Mouse (Mus musculus) left cerebral cortex, postnatal 14 days (tissue): Measurements from ENCODE around the gene Maml3. TPM values are rescaled to one million over a fixed set of nuclear protein-coding genes. Genes with fewer than 3 reads are reported as not detected.

ENCODE experiments used
- DNase-seq, 2 experiments: peaks; one replicate each; pipeline ENCODE4 v3.0.0; 2021 to 2022; ENCODE audit warnings: low spot score in 2 of 2, mixed read lengths in 1 of 2
- intact Hi-C: fragments of 180-260 bp; cut with DNase I; formaldehyde crosslinking; loops from one replicate; pipeline ENCODE4 v1.15.1; 2025
- long read RNA-seq, 2 experiments: library from polyadenylated mRNA; stranded (forward); transcript quantifications; one replicate each; pipeline ENCODE4 v2.0.0; 2021
- total RNA-seq, 2 experiments: library from RNA; stranded (reverse); gene quantifications; 2 replicates each; pipeline ENCODE4 v1.2.3; 2021

Maml3 gene
- total RNA-seq, result 1 to 10 TPM; 8.2 to 9.7 TPM
- long read RNA-seq, experiment 1, partial matches to known transcripts, result 1 of 4 reads
- long read RNA-seq, experiment 1, other reads (novel, unspliced or antisense), result 3 of 4 reads
- long read RNA-seq, experiment 2, partial matches to known transcripts, result 1 of 5 reads
- long read RNA-seq, experiment 2, other reads (novel, unspliced or antisense), result 4 of 5 reads

- DNase-seq, result peak; percentile 84 to 85
- intact Hi-C loops, result loop anchor here (2.0 to 5.0 kb wide), 3 partner anchors 57 to 402 kb away; no protein-coding TSS in a partner anchor
Measured at GRCm38 (mm10) chr3:52104636-52105151, at the start of gene Maml3. TSS of gene Maml3 (minus strand) at chr3:52105076.

DNA sequence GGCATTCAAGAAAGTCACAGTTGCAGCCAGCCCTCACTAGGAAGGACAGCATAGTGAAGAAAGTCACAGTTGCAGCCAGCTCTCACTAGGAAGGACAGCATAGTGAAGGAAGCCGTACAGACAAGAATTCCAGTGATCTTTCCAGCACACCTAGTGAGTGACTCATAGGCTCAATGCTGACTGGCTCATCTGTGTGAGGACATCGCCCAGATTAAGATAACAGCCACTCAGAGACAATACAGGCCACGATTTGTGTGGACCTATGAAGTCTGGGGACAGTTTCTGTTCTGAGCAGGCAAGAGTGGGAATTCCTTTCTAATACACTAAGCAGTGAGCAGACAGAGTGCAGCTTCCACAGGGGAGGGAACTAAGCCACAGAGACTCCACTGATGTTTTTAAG lies 46.3 kb upstream of the Maml3 start:
- DNase-seq, result no peak
- intact Hi-C loops, result no loop called here

DNA sequence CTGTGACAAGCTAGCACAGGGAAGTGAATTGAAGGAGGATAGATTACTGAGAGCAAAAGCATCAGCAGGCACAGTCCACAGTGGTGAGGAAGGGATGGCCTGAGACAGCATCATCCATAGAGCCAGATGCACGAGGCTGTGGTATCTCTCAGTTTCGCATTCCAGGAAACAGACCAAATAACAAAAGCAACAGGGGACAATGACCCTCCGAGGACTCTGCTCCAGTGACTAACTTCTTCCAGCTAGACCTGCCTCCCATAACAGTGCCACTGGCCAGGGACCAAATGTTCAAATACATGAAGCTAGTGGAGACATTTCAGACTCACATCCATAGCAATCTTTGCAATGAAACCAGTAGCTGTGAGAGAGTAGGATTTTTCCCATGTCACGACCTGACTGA lies 43.4 kb upstream of the Maml3 start:
- intact Hi-C loops, result no loop called here
- no peak for DNase-seq

GRCm38 (mm10) chr3:52144776-52145460 lies 40.0 kb upstream of the Maml3 start:
- DNase-seq, result no peak
- intact Hi-C loops, result no loop called here

DNA sequence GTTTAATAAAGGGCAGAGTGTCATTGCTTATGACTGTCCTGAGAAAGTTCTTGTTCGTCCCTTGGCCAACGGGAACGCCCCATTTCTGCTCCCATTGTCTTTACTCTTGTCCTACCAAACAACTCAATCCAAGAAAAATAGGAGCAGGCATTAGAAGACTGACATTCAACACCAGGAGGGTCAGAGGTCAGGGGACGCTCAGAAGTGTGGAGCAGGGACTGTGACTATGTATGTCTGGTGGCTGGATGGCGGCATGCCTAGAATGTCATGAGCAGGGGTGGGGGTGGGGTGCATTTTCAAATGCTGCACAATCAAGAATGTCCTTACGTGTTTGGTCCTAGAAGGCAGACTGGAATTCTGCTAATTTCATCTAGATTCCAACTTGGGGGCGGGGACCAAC lies 38.1 kb upstream of the Maml3 start:
- intact Hi-C loops, result no loop called here
- DNase-seq, result no peak

GRCm38 (mm10) chr3:52140162-52140561 lies 35.3 kb upstream of the Maml3 start:
- intact Hi-C loops, result no loop called here
- peak; percentile 73 to 82 for DNase-seq

- intact Hi-C loops, result no loop called here
- DNase-seq, result peak in 1 of 2 experiments; percentile 22
Measured at GRCm38 (mm10) chr3:52125421-52125820, 20.5 kb upstream of the Maml3 start.

- intact Hi-C loops, result no loop called here
- no peak for DNase-seq
Measured at GRCm38 (mm10) chr3:52120858-52121257, 16.0 kb upstream of the Maml3 start.

DNA sequence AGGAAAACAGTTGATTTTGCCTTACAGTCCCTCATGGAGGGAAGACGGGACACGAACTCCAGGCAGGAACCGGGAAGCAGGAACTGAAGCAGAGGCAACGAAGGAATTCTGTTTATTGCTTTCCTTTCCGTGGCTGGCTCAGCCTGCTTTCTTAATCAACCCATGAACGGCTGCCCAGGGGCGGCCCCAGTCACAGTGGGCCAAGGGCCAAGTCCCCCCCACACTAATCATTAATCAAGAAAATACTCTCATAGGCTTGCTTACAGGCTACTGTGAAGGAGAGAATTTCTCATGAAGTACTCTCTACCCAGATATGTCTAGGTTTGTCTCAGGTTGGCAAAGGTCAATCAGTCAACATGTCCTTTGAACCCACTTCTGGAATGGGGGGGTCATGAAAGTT lies 14.3 kb upstream of the Maml3 start:
- intact Hi-C loops, result no loop called here
- DNase-seq, result no peak

- DNase-seq, result no peak
- intact Hi-C loops, result no loop called here
Measured at GRCm38 (mm10) chr3:52115421-52115820, 10.5 kb upstream of the Maml3 start.

DNA sequence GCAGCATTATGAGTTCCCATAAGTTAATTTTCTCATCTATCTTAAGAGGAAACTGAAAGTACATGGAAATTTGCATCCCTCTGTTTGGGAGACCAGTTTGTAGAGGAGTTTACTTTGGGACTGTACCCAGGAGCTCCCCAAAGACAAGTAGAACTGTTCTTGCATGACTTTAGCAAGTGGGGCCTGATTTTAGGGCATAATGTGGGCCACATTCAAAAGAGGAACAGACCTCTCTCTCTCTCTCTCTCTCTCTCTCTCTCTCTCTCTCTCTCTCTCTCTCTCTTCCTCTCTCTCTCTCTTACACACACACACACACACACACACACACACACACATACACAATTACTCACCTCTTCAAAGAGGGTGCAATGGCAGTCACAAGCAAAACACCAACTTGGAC lies 3.2 kb upstream of the Maml3 start:
- no peak for DNase-seq
- intact Hi-C loops, result no loop called here

DNA sequence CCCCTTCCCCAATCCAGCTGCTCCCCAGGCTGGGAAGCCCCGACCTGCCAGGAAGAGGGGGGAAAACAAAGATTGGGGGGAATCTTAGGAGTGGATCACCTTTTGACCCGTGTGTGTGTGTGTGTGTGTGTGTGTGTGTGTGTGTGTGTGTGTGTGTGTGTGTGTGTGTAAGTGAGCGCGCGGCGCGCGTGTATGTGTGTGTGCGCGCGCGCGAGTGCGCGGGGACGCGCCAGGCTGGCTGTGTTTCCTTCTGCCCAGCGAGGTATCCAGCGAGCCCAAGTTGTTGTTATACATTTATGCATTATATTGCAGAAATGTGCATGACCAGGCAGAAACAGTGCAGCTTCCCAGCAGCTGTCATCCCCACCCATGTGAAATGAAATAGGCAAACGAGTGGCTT lies 280 bp upstream of the Maml3 start:
- intact Hi-C loops, result loop anchor here (2.0 kb wide), 1 partner anchor 92 kb away; no protein-coding TSS in a partner anchor
- DNase-seq, result peak; percentile 34 to 40

DNA sequence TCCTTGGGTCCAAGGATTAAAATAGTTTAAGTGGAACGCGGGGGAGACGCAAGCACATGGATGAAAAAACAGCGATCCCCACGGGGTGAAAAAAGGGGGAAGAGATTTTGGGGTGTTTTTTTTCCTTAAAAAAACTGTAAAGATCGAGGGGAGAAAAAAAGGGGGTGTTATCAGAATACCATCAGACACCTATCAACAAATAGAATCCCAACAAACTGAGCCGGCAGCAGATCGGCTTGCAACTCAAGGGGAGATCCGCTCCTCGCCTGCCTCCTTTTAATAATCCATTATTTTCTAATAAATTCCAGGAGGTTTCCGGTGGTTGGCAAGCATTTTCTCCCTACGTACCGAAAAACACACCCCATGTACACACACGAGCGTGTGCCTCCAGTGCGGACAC lies 668 bp downstream of the Maml3 start:
- intact Hi-C loops, result loop anchor here (2.0 to 5.0 kb wide), 3 partner anchors 57 to 402 kb away; no protein-coding TSS in a partner anchor
- no peak for DNase-seq

DNA sequence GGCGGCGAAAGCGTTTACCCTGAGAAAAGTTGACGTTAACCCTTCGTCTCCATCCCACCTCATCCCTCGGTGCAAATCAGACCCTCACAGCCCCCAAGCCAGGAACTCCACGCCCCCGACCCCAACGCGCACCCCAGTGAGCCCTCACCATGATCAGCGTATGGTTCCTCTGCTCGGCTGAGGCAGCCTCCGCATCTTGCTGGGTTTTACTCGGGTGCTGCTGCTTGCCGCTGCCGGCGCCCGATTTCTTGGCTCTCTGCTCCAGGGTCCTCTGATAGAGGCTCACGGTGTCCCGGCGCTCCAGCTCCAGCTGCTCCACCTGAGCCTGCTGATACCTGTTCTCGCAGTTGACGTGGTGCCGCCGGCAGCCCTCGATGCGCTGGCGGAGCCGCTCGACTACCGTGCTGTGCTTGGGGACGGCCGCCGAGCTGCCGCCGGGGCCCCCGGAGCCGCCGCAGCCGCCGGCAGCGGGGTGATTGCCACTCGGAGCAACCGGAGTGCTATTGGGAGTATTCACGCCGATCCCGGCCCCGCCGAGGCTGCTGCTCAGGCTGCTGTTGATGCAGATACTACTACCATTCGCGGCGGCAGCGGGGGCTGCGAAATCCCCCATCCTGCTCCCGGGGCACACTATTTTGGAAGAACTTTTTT lies 1.2 kb downstream of the Maml3 start:
- peak; percentile 23 to 60 for DNase-seq
- intact Hi-C loops, result loop anchor here (2.0 to 5.0 kb wide), 3 partner anchors 56 to 401 kb away; no protein-coding TSS in a partner anchor

GRCm38 (mm10) chr3:52102601-52103530 lies 2.0 kb downstream of the Maml3 start:
- peak; percentile 67 to 70 for DNase-seq
- intact Hi-C loops, result loop anchor here (5.0 kb wide), 2 partner anchors 56 to 401 kb away; no protein-coding TSS in a partner anchor

GRCm38 (mm10) chr3:52101977-52102600 lies 2.8 kb downstream of the Maml3 start:
- intact Hi-C loops, result loop anchor here (5.0 kb wide), 2 partner anchors 55 to 400 kb away; no protein-coding TSS in a partner anchor
- DNase-seq, result peak; percentile 76 to 77

- DNase-seq, result peak in 1 of 2 experiments; percentile 19
- intact Hi-C loops, result loop anchor here (5.0 kb wide), 2 partner anchors 54 to 399 kb away; no protein-coding TSS in a partner anchor
Measured at GRCm38 (mm10) chr3:52101401-52101976, 3.4 kb downstream of the Maml3 start.

GRCm38 (mm10) chr3:52100926-52101325 lies 4.0 kb downstream of the Maml3 start:
- DNase-seq, result peak; percentile 26 to 56
- intact Hi-C loops, result loop anchor here (5.0 kb wide), 2 partner anchors 54 to 399 kb away; no protein-coding TSS in a partner anchor
